Mouse (Mus musculus) ovary, adult 10 weeks (tissue): ENCODE results near the gene Pole3. TPM values are rescaled to one million over a fixed set of nuclear protein-coding genes. Genes with fewer than 3 reads are reported as not detected.

Experiments
- polyA plus RNA-seq: library from polyadenylated mRNA; stranded (reverse); fragments of 350-450 nt; fragmentation: Illumina TruSeq; extraction: RNeasy Lipid Tissue Mini Kit (QIAGEN cat#74804); gene quantifications from one replicate; pipeline ENCODE4 v1.2.3, GENCODE M21; 2014

Pole3 gene
- 50.5 TPM for polyA plus RNA-seq

GRCm38 (mm10) chr4:62524651-62525488 lies at the start of gene Pole3, which contains the start of gene 4933430I17Rik:
Gene Pole3 (minus strand): TSS chr4:62525068.
Gene 4933430I17Rik (plus strand): TSS chr4:62525369.

GRCm38 (mm10) chr4:62559797-62560329 lies 35.0 kb upstream of the Pole3 start, which contains the start of gene Rgs3:
Gene Rgs3 (plus strand): TSS chr4:62559847.

GRCm38 (mm10) chr4:62519849-62520233 lies 5.0 kb downstream of the Pole3 start, which contains the start of gene Alad:
Gene Alad (minus strand): TSS chr4:62519918.

GRCm38 (mm10) chr4:62503374-62503970 lies 21.4 kb downstream of the Pole3 start, which contains the start of gene Hdhd3:
Gene Hdhd3 (minus strand): TSS chr4:62503467.

GRCm38 (mm10) chr4:62479937-62480708 lies 44.7 kb downstream of the Pole3 start, which contains the start of gene Bspry:
Gene Bspry (plus strand): TSS chr4:62480053.

Other genes starting within 250 kb of the Pole3 start
- gene Fkbp15, start 164.5 kb downstream of the Pole3 start, polyA plus RNA-seq: 16.6 TPM
- gene Slc31a1, start 164.3 kb downstream of the Pole3 start, polyA plus RNA-seq: 98.3 TPM
- 79.3 TPM for gene Cdc26, start 116.4 kb downstream of the Pole3 start, polyA plus RNA-seq
- 16.1 TPM for gene Prpf4, start 116.3 kb downstream of the Pole3 start, polyA plus RNA-seq
- gene Rnf183, start 89.8 kb downstream of the Pole3 start, polyA plus RNA-seq: not detected
- gene Wdr31, start 54.2 kb downstream of the Pole3 start, polyA plus RNA-seq: 4.3 TPM
- gene Bspry, start 45.0 kb downstream of the Pole3 start, polyA plus RNA-seq: 0.54 TPM
- gene Hdhd3, start 21.6 kb downstream of the Pole3 start, polyA plus RNA-seq: not detected
- 0.71 TPM for gene Alad, start 5.2 kb downstream of the Pole3 start, polyA plus RNA-seq
- gene 4933430I17Rik, start 301 bp upstream of the Pole3 start, polyA plus RNA-seq: 0.77 TPM
- 6.6 TPM for gene Rgs3, start 34.8 kb upstream of the Pole3 start, polyA plus RNA-seq